ENCODE assay signal across 15 mouse cellular contexts in genomic region chr6:146984569-146984968, GRCm38 (mm10). TPM values are rescaled to one million over a fixed set of nuclear protein-coding genes. Genes with fewer than 3 reads are reported as not detected.
A peak's percentile ranks its signal among the peaks of the same experiment; 100 is the strongest.
DNase-seq lines count a peak whose midpoint lies in the region; ATAC-seq lines count a peak whose summit lies in the region.
"Had no signal": no experiment of that assay in that cellular context is flagged by ENCODE, and none has a peak within 500 bp of the region (broad histone marks: within the 10 kb centered on the region; RNA-seq: fewer than 3 reads in every experiment).

No protein-coding gene starts in this region.

- H3K27ac ChIP-seq in heart, embryonic 15.5 days, result no peak overlapping the region
- H3K27ac ChIP-seq in limb, embryonic 11.5 days (replicated peaks; ENCODE audit: low read depth, low read length), result no peak overlapping the region
- H3K27ac ChIP-seq in limb, embryonic 10.5 days, result no peak overlapping the region
- peak overlapping the region; percentile 9; the same call in 1 of the 2 replicates for H3K27ac ChIP-seq in limb, embryonic 12.5 days
- H3K27ac ChIP-seq in forebrain, embryonic 10.5 days, result no peak overlapping the region
- H3K27ac ChIP-seq: liver, embryonic 12.5 days; neural tube, embryonic 15.5 days had no signal

- H3K9ac ChIP-seq in heart, embryonic 15.5 days, result no peak overlapping the region
- H3K9ac ChIP-seq in limb, embryonic 11.5 days (ENCODE audit: low read length), result no peak overlapping the region
- H3K9ac ChIP-seq in limb, embryonic 12.5 days (replicated peaks), result no peak overlapping the region
- H3K9ac ChIP-seq: liver, embryonic 12.5 days; neural tube, embryonic 15.5 days had no signal

- H3K27me3 ChIP-seq in heart, embryonic 15.5 days, result no peaks in the 10 kb centered on the region
- no peaks in the 10 kb centered on the region for H3K27me3 ChIP-seq in limb, embryonic 11.5 days (ENCODE audit: control insufficient read depth, insufficient read depth, low read length)
- no peaks in the 10 kb centered on the region for H3K27me3 ChIP-seq in limb, embryonic 10.5 days (ENCODE audit: low read depth, poor library complexity, severe bottlenecking)
- H3K27me3 ChIP-seq in limb, embryonic 12.5 days, result no peaks in the 10 kb centered on the region
- no peaks in the 10 kb centered on the region for H3K27me3 ChIP-seq in forebrain, embryonic 10.5 days (ENCODE audit: poor library complexity, severe bottlenecking)
- H3K27me3 ChIP-seq: CH12.LX; liver, embryonic 12.5 days; neural tube, embryonic 15.5 days had no signal

- H3K9me3 ChIP-seq in heart, embryonic 15.5 days (replicated peaks), result no peaks in the 10 kb centered on the region
- H3K9me3 ChIP-seq in limb, embryonic 11.5 days (ENCODE audit: control insufficient read depth, low read length), result no peaks in the 10 kb centered on the region
- no peaks in the 10 kb centered on the region for H3K9me3 ChIP-seq in limb, embryonic 10.5 days (replicated peaks)
- H3K9me3 ChIP-seq in limb, embryonic 12.5 days, result no peaks in the 10 kb centered on the region
- no peaks in the 10 kb centered on the region for H3K9me3 ChIP-seq in forebrain, embryonic 10.5 days
- H3K9me3 ChIP-seq: liver, embryonic 12.5 days; neural tube, embryonic 15.5 days had no signal

- no peak overlapping the region for H3K4me2 ChIP-seq in heart, embryonic 15.5 days
- H3K4me2 ChIP-seq in limb, embryonic 11.5 days (ENCODE audit: low read depth, severe bottlenecking), result no peak overlapping the region
- no peak overlapping the region for H3K4me2 ChIP-seq in limb, embryonic 12.5 days
- H3K4me2 ChIP-seq: liver, embryonic 12.5 days; neural tube, embryonic 15.5 days had no signal

- no peaks in the 10 kb centered on the region for H3K36me3 ChIP-seq in heart, embryonic 15.5 days
- no peaks in the 10 kb centered on the region for H3K36me3 ChIP-seq in limb, embryonic 11.5 days (ENCODE audit: control insufficient read depth, insufficient read depth, low read length)
- no peaks in the 10 kb centered on the region for H3K36me3 ChIP-seq in limb, embryonic 10.5 days
- H3K36me3 ChIP-seq in limb, embryonic 12.5 days, result peaks cover 12% of the 10 kb centered on the region; the same call in 1 of the 2 replicates
- H3K36me3 ChIP-seq in forebrain, embryonic 10.5 days (replicated peaks), result peaks cover 4% of the 10 kb centered on the region; the same call in 1 of the 2 replicates
- H3K36me3 ChIP-seq: liver, embryonic 12.5 days; neural tube, embryonic 15.5 days had no signal

- H3K4me3 ChIP-seq in heart, embryonic 15.5 days, result no peak overlapping the region
- H3K4me3 ChIP-seq in limb, embryonic 11.5 days (ENCODE audit: low read depth, low read length), result no peak overlapping the region
- no peak overlapping the region for H3K4me3 ChIP-seq in limb, embryonic 10.5 days
- H3K4me3 ChIP-seq in limb, embryonic 12.5 days (replicated peaks), result no peak overlapping the region
- H3K4me3 ChIP-seq in forebrain, embryonic 10.5 days, result no peak overlapping the region
- H3K4me3 ChIP-seq: liver, embryonic 12.5 days; neural tube, embryonic 15.5 days had no signal

- WGBS in heart, embryonic 15.5 days, result 56% methylated on average over 3 of the region's 3 CpGs
- 66% methylated on average over 3 of the region's 3 CpGs for WGBS in limb, embryonic 11.5 days
- 71% methylated on average over 3 of the region's 3 CpGs for WGBS in limb, embryonic 10.5 days
- 64% methylated on average over 3 of the region's 3 CpGs for WGBS in limb, embryonic 12.5 days
- WGBS in forebrain, embryonic 10.5 days, result 78% methylated on average over 3 of the region's 3 CpGs

- peaks cover 22% of the 10 kb centered on the region for H3K4me1 ChIP-seq in heart, embryonic 15.5 days (replicated peaks)
- H3K4me1 ChIP-seq in limb, embryonic 11.5 days (ENCODE audit: control insufficient read depth, insufficient read depth, low read length), result peaks cover 4% of the 10 kb centered on the region
- peaks cover 15% of the 10 kb centered on the region for H3K4me1 ChIP-seq in limb, embryonic 10.5 days
- H3K4me1 ChIP-seq in limb, embryonic 12.5 days (replicated peaks), result peaks cover 26% of the 10 kb centered on the region
- H3K4me1 ChIP-seq in forebrain, embryonic 10.5 days, result peaks cover 27% of the 10 kb centered on the region
- H3K4me1 ChIP-seq: liver, embryonic 12.5 days had no signal

- no peak for DNase-seq in heart, postnatal 14 days
- DNase-seq in limb, embryonic 11.5 days (ENCODE audit: low spot score), result no peak
- DNase-seq in limb, embryonic 10.5 days (ENCODE audit: low spot score), result no peak
- peak; percentile 14 for DNase-seq in R1 (ENCODE audit: low read depth, low spot score)
- DNase-seq in forebrain, embryonic 10.5 days (ENCODE audit: extremely low spot score, low spot score), result no peak
- DNase-seq: adrenal gland, postnatal 14 days; gastrocnemius, postnatal 10 days; kidney, adult 18-20 months had no signal

- 0 out of 2 replicates have a peak, but pooled peaks have one; percentile 48 for ATAC-seq in heart, embryonic 15.5 days (replicated peaks; ENCODE audit: insufficient number of reproducible peaks, insufficient read depth, low FRiP score, low read depth)
- 0 out of 2 replicates have a peak, but pooled peaks have one; percentile 31 for ATAC-seq in limb, embryonic 11.5 days (ENCODE audit: insufficient number of reproducible peaks, low FRiP score, low TSS enrichment, low read depth)
- ATAC-seq in limb, embryonic 12.5 days (ENCODE audit: insufficient number of reproducible peaks, insufficient read depth, low FRiP score, low TSS enrichment, low read depth), result 0 out of 2 replicates have a peak, but pooled peaks have one; percentile 43
- ATAC-seq: liver, embryonic 12.5 days had no signal

- intact Hi-C loops in heart, postnatal 14 days (cut with DNase I), result no loop called here

RNA-seq across cellular contexts. Expression of gene 1700034J05Rik, which starts 30.3 kb away (rescaled TPM):
- 0.10 and 0.11 TPM in 2 replicates for polyA plus RNA-seq in heart, embryonic 15.5 days (2015; fragmentation: Nextera tagmentation; extraction: Ambion mirVana)
- not detected for total RNA-seq in heart, postnatal 14 days (2021)
- 0.14 TPM in 1 of 2 replicates, not detected in the other for polyA plus RNA-seq in limb, embryonic 11.5 days (2014; fragmentation: Nextera tagmentation; extraction: Ambion mirVana)
- polyA plus RNA-seq in limb, embryonic 10.5 days (2016; fragmentation: Nextera tagmentation; extraction: Ambion mirVana), result 0.14 and 0.23 TPM in 2 replicates
- polyA plus RNA-seq in limb, embryonic 12.5 days (2016; fragmentation: Nextera tagmentation; extraction: Ambion mirVana), result 0.10 and 0.11 TPM in 2 replicates
- 0.07 and 0.11 TPM in 2 replicates for polyA plus RNA-seq in forebrain, embryonic 10.5 days (2016; fragmentation: Nextera tagmentation; extraction: Ambion mirVana)
- total RNA-seq: adrenal gland, postnatal 14 days; CH12.LX; gastrocnemius, postnatal 10 days had no signal
- polyA plus RNA-seq: cortical plate, adult 2 months; large intestine, adult 2 months; neural tube, embryonic 15.5 days had no signal

RNA-seq across cellular contexts. Expression of gene Rep15, which starts 47.8 kb away (rescaled TPM):
- 0.67 and 0.74 TPM in 2 replicates for polyA plus RNA-seq in heart, embryonic 15.5 days (2015; fragmentation: Nextera tagmentation; extraction: Ambion mirVana)
- total RNA-seq in heart, postnatal 14 days (2021), result 1 to 10 TPM in 1 of 2 experiments, under 1 TPM in 1; 0.68 to 1.2 TPM
- polyA plus RNA-seq in limb, embryonic 11.5 days (2014; fragmentation: Nextera tagmentation; extraction: Ambion mirVana), result 1.1 and 1.3 TPM in 2 replicates
- 0.90 and 0.93 TPM in 2 replicates for polyA plus RNA-seq in limb, embryonic 10.5 days (2016; fragmentation: Nextera tagmentation; extraction: Ambion mirVana)
- polyA plus RNA-seq in limb, embryonic 12.5 days (2016; fragmentation: Nextera tagmentation; extraction: Ambion mirVana), result 1.6 and 2.0 TPM in 2 replicates
- polyA plus RNA-seq in forebrain, embryonic 10.5 days (2016; fragmentation: Nextera tagmentation; extraction: Ambion mirVana), result 1.3 TPM in 2 replicates

RNA-seq across cellular contexts. Expression of gene Mrps35, which starts 58.0 kb away (rescaled TPM):
- polyA plus RNA-seq in heart, embryonic 15.5 days (2015; fragmentation: Nextera tagmentation; extraction: Ambion mirVana), result 132 and 138 TPM in 2 replicates
- 100 to 1,000 TPM; 173 to 181 TPM for total RNA-seq in heart, postnatal 14 days (2021)
- polyA plus RNA-seq in limb, embryonic 11.5 days (2014; fragmentation: Nextera tagmentation; extraction: Ambion mirVana), result 111 and 115 TPM in 2 replicates
- 119 and 134 TPM in 2 replicates for polyA plus RNA-seq in limb, embryonic 10.5 days (2016; fragmentation: Nextera tagmentation; extraction: Ambion mirVana)
- polyA plus RNA-seq in limb, embryonic 12.5 days (2016; fragmentation: Nextera tagmentation; extraction: Ambion mirVana), result 102 and 106 TPM in 2 replicates
- polyA plus RNA-seq in forebrain, embryonic 10.5 days (2016; fragmentation: Nextera tagmentation; extraction: Ambion mirVana), result 122 and 134 TPM in 2 replicates
